Mouse (Mus musculus) C2C12 (cell line): ENCODE measurements at regions not wholly inside any gene's neighbourhood (a gene's known extent, or its start where the extent isn't known, plus 50 kb on each side); places are given as distances from the start of the nearest gene placed in this dataset.

Source experiments
- CTCF ChIP-seq: IDR thresholded peaks from one replicate; pipeline ENCODE4 v1.5.1; 2011; ENCODE audit not compliant: control insufficient read depth, insufficient read depth, insufficient read length
- MAX ChIP-seq: IDR thresholded peaks from one replicate; pipeline ENCODE4 v1.6.1; 2011; ENCODE audit warnings: mild to moderate bottlenecking, control low read depth
- MYOG ChIP-seq: IDR thresholded peaks from one replicate; pipeline ENCODE4 v1.6.1; 2011; ENCODE audit not compliant: control insufficient read depth, insufficient read length; ENCODE audit errors: extremely low read depth

DNA sequence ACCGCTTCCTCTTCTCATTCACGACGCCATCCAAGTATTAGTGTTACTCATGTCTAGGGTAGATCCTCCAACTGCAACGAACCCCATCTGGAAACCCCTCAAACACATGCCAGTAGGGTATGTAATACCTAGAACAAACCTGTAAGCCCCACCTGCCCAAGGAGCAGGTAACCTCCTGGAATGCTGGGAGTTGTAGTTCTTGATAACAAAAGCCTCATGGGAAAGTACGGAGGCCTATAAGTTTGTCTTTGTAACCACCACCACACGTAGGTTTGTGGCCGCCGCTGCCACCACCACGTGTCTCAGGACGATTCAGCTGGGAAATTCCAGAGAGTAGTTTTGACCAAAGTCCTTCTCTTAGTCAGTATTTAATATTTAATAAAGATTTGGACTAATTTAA is 107.4 kb upstream of the Unc5b start:
- no peak for TF ChIP-seq CTCF
- TF ChIP-seq MYOG, result no peak
- TF ChIP-seq MAX, result no peak
